In genomic region chr13:109347770-109348169, GRCm38 (mm10) we compare ENCODE assay signal across 15 mouse cellular contexts.
A peak's percentile ranks its signal among the peaks of the same experiment; 100 is the strongest.
DNase-seq lines count a peak whose midpoint lies in the region; ATAC-seq lines count a peak whose summit lies in the region.
"Had no signal": no experiment of that assay in that cellular context is flagged by ENCODE, and none has a peak within 500 bp of the region (broad histone marks: within the 10 kb centered on the region; RNA-seq: fewer than 3 reads in every experiment).

No protein-coding gene starts in this region.

- ATAC-seq in embryonic facial prominence, embryonic 14.5 days (ENCODE audit: low read depth) = no peak
- ATAC-seq in CD4-positive, CD25-positive, alpha-beta regulatory T cell, adult 4 months = no peak
- ATAC-seq in heart, embryonic 11.5 days (replicated peaks; ENCODE audit: insufficient number of reproducible peaks, low FRiP score, low TSS enrichment) = no peak
- ATAC-seq: intestine, postnatal 0 days had no signal

- no peaks in the 10 kb centered on the region for H3K36me3 ChIP-seq in embryonic facial prominence, embryonic 14.5 days (ENCODE audit: control insufficient read depth, insufficient read depth, low read length)
- no peaks in the 10 kb centered on the region for H3K36me3 ChIP-seq in embryonic facial prominence, embryonic 10.5 days (replicated peaks)
- no peaks in the 10 kb centered on the region for H3K36me3 ChIP-seq in heart, embryonic 11.5 days (ENCODE audit: control insufficient read depth, insufficient read depth, low read length)
- H3K36me3 ChIP-seq: embryonic facial prominence, embryonic 15.5 days had no signal

- no peak overlapping the region for H3K4me2 ChIP-seq in embryonic facial prominence, embryonic 14.5 days (ENCODE audit: low read depth, low read length)
- no peak overlapping the region for H3K4me2 ChIP-seq in heart, embryonic 11.5 days
- H3K4me2 ChIP-seq: embryonic facial prominence, embryonic 15.5 days; liver, embryonic 11.5 days had no signal

- WGBS in embryonic facial prominence, embryonic 14.5 days = 42% methylated on average over 11 of the region's 11 CpGs
- WGBS in embryonic facial prominence, embryonic 10.5 days = 66% methylated on average over 11 of the region's 11 CpGs
- WGBS in heart, embryonic 11.5 days (ENCODE audit: insufficient replicate concordance) = 61% methylated on average over 11 of the region's 11 CpGs

- peaks cover 4% of the 10 kb centered on the region; the same call in 1 of the 2 replicates for H3K4me1 ChIP-seq in embryonic facial prominence, embryonic 14.5 days (ENCODE audit: control insufficient read depth, insufficient read depth, low read length)
- peaks cover 9% of the 10 kb centered on the region for H3K4me1 ChIP-seq in embryonic facial prominence, embryonic 10.5 days
- H3K4me1 ChIP-seq in heart, embryonic 11.5 days (ENCODE audit: control insufficient read depth, insufficient read depth, low read length) = no peaks in the 10 kb centered on the region

- no peaks in the 10 kb centered on the region for H3K9me3 ChIP-seq in embryonic facial prominence, embryonic 14.5 days (ENCODE audit: control insufficient read depth, low read length)
- H3K9me3 ChIP-seq in embryonic facial prominence, embryonic 10.5 days = no peaks in the 10 kb centered on the region
- no peaks in the 10 kb centered on the region for H3K9me3 ChIP-seq in heart, embryonic 11.5 days (replicated peaks; ENCODE audit: control insufficient read depth, low read length)
- H3K9me3 ChIP-seq: embryonic facial prominence, embryonic 15.5 days had no signal

- no peaks in the 10 kb centered on the region for H3K27me3 ChIP-seq in embryonic facial prominence, embryonic 14.5 days (replicated peaks; ENCODE audit: control insufficient read depth, insufficient read depth, low read length)
- H3K27me3 ChIP-seq in embryonic facial prominence, embryonic 10.5 days (replicated peaks; ENCODE audit: low read depth, poor library complexity, severe bottlenecking) = no peaks in the 10 kb centered on the region
- no peaks in the 10 kb centered on the region for H3K27me3 ChIP-seq in heart, embryonic 11.5 days (ENCODE audit: control insufficient read depth, insufficient read depth, low read length)
- H3K27me3 ChIP-seq: embryonic facial prominence, embryonic 15.5 days had no signal

- no peak overlapping the region for H3K27ac ChIP-seq in embryonic facial prominence, embryonic 14.5 days (replicated peaks; ENCODE audit: low read depth, low read length)
- no peak overlapping the region for H3K27ac ChIP-seq in embryonic facial prominence, embryonic 10.5 days (replicated peaks)
- no peak overlapping the region for H3K27ac ChIP-seq in heart, embryonic 11.5 days (ENCODE audit: low read depth, low read length)
- H3K27ac ChIP-seq: embryonic facial prominence, embryonic 15.5 days; left cerebral cortex, adult 2 months had no signal

- DNase-seq in embryonic facial prominence, embryonic 14.5 days (ENCODE audit: low spot score) = peak; percentile 33
- no peak for DNase-seq in embryonic facial prominence, embryonic 10.5 days (ENCODE audit: low spot score)
- peak; percentile 40 to 47 for DNase-seq in layer of hippocampus, postnatal 10 days (ENCODE audit: low spot score in 2 of 2)
- no peak for DNase-seq in layer of hippocampus, adult 18-20 months (ENCODE audit: low spot score in 2 of 2)
- peak; percentile 97 for DNase-seq in brain, adult 2 months (ENCODE audit: low read depth, low spot score)
- DNase-seq in cerebellum, postnatal 14 days = peak; percentile 96 to 98
- DNase-seq: gastrocnemius, postnatal 10 days; kidney, postnatal 25 days; lung, postnatal 4 days had no signal

- H3K9ac ChIP-seq in embryonic facial prominence, embryonic 14.5 days (ENCODE audit: low read depth, low read length) = no peak overlapping the region
- H3K9ac ChIP-seq in heart, embryonic 11.5 days (ENCODE audit: low read depth, low read length) = no peak overlapping the region
- H3K9ac ChIP-seq: embryonic facial prominence, embryonic 15.5 days had no signal

- H3K4me3 ChIP-seq in embryonic facial prominence, embryonic 14.5 days (ENCODE audit: low read depth, low read length) = no peak overlapping the region
- no peak overlapping the region for H3K4me3 ChIP-seq in embryonic facial prominence, embryonic 10.5 days
- H3K4me3 ChIP-seq in heart, embryonic 11.5 days (ENCODE audit: low read depth, low read length) = no peak overlapping the region
- H3K4me3 ChIP-seq: embryonic facial prominence, embryonic 15.5 days; left cerebral cortex, adult 2 months had no signal

Comparison
In these comparisons a context has a peak if more than half of its experiments do, and no peak if none do; other contexts are left out.
1. DNase-seq: peak in embryonic facial prominence, embryonic 14.5 days (single experiment), layer of hippocampus, postnatal 10 days (2 of 2), brain, adult 2 months (single experiment) and cerebellum, postnatal 14 days (2 of 2); none in embryonic facial prominence, embryonic 10.5 days (single experiment) and layer of hippocampus, adult 18-20 months (0 of 2).